Mouse (Mus musculus): ENCODE measurements around the gene Dna2.

- TF ChIP-seq TAL1 (IDR thresholded peaks at IDR 0.05; ENCODE audit: low read length) (no peak), GATA1 (IDR thresholded peaks at IDR 0.05; ENCODE audit: low read length) (no peak)
Observed at GRCm38 (mm10) chr10:62987341-62987740, 40.5 kb downstream of the Dna2 start.
